Mouse (Mus musculus) ovary, postnatal 10 days (tissue): ENCODE results near the gene Csmd2.
A peak's percentile ranks its signal among the peaks of the same experiment; 100 is the strongest.
"Not testable (repeated sequence)": the region's sequence is repeated elsewhere in the genome, so short reads cannot be mapped to it uniquely, and the experiment has no call there.

ENCODE experiments used
- DNase-seq: peaks from one replicate; pipeline ENCODE4 v3.0.0; 2022; ENCODE audit warnings: low spot score

Gene Csmd2

GRCm38 (mm10) chr4:128499980-128500379, 512.3 kb downstream of the Csmd2 start:
- no peak for DNase-seq

- no peak for DNase-seq
Observed at GRCm38 (mm10) chr4:128506878-128507277, 519.2 kb downstream of the Csmd2 start.

- DNase-seq, result no peak
Observed at GRCm38 (mm10) chr4:128509885-128510284, 522.2 kb downstream of the Csmd2 start.

- DNase-seq, result no peak
Observed at GRCm38 (mm10) chr4:128514496-128514895, 526.8 kb downstream of the Csmd2 start.

GRCm38 (mm10) chr4:128521276-128521675, 533.6 kb downstream of the Csmd2 start:
- DNase-seq, result no peak

- DNase-seq, result no peak
Observed at GRCm38 (mm10) chr4:128543378-128543777, 555.7 kb downstream of the Csmd2 start.

GRCm38 (mm10) chr4:128543956-128544486, 556.4 kb downstream of the Csmd2 start:
- not testable (repeated sequence) for DNase-seq

GRCm38 (mm10) chr4:128550756-128551155, 563.1 kb downstream of the Csmd2 start:
- no peak for DNase-seq

GRCm38 (mm10) chr4:128554198-128554597, 566.5 kb downstream of the Csmd2 start:
- DNase-seq, result no peak

GRCm38 (mm10) chr4:128560327-128560726, 572.7 kb downstream of the Csmd2 start:
- DNase-seq, result no peak

- DNase-seq, result peak; percentile 8
Observed at GRCm38 (mm10) chr4:128575811-128576210, 588.2 kb downstream of the Csmd2 start.

- no peak for DNase-seq
Observed at GRCm38 (mm10) chr4:128579182-128579581, 591.5 kb downstream of the Csmd2 start.

GRCm38 (mm10) chr4:128593286-128593685, 605.6 kb downstream of the Csmd2 start:
- DNase-seq, result no peak

GRCm38 (mm10) chr4:128594062-128594461, 606.4 kb downstream of the Csmd2 start:
- DNase-seq, result no peak

- no peak for DNase-seq
Observed at GRCm38 (mm10) chr4:128597801-128598560, 610.3 kb downstream of the Csmd2 start.

GRCm38 (mm10) chr4:128606586-128606985, 618.9 kb downstream of the Csmd2 start:
- no peak for DNase-seq

GRCm38 (mm10) chr4:128607661-128608060, 620.0 kb downstream of the Csmd2 start:
- no peak for DNase-seq

GRCm38 (mm10) chr4:128609276-128609924, 621.7 kb downstream of the Csmd2 start:
- DNase-seq, result no peak

- peak; percentile 58 for DNase-seq
Observed at GRCm38 (mm10) chr4:128609925-128610402, 622.3 kb downstream of the Csmd2 start, which contains the start of gene Zscan20. TSS of gene Zscan20 (minus strand) at chr4:128610098.

GRCm38 (mm10) chr4:128610706-128611105, 623.0 kb downstream of the Csmd2 start:
- DNase-seq, result no peak

- not testable (repeated sequence) for DNase-seq
Observed at GRCm38 (mm10) chr4:128611726-128612125, 624.1 kb downstream of the Csmd2 start.

- DNase-seq, result no peak
Observed at GRCm38 (mm10) chr4:128613326-128613725, 625.7 kb downstream of the Csmd2 start.

- DNase-seq, result no peak
Observed at GRCm38 (mm10) chr4:128615761-128616160, 628.1 kb downstream of the Csmd2 start.
